ENCODE assay signal across 28 mouse cellular contexts in the genomic region with DNA sequence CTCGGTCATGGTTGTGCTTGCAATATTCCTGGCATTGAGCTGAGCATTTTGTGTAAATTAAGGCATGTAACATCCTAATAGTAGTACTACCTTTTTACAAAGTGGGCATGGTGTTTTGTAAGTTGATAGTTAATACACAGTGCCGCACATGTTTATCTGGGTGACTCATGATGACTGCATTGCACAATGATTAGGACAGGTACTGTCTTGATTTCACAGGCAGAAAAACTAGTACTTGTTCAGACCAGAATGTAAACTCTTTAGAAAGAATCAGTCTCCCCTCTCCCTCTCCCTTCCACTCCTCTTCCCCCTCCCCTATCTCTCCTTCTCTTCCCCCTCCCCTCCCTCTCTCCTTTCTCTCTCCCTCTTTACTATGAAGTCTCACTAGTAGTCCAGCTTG. TPM values are rescaled to one million over a fixed set of nuclear protein-coding genes. Genes with fewer than 3 reads are reported as not detected.
DNase-seq lines count a peak whose midpoint lies in the region; ATAC-seq and TF ChIP-seq lines count a peak whose summit lies in the region.
"Had no signal": no experiment of that assay in that cellular context is flagged by ENCODE, and none has a peak within 500 bp of the region (broad histone marks: within the 10 kb centered on the region; RNA-seq: fewer than 3 reads in every experiment).

No protein-coding gene starts in this region.

- H3ac ChIP-seq in C2C12 (ENCODE audit: control insufficient read depth, insufficient read length, low read depth) = no peak overlapping the region

- ATAC-seq in liver, embryonic 11.5 days (replicated peaks; ENCODE audit: low FRiP score) = no peak
- ATAC-seq in embryonic facial prominence, embryonic 15.5 days (ENCODE audit: insufficient number of reproducible peaks, low FRiP score, low TSS enrichment, low read depth) = peak; percentile 67; the same call in 1 of the 2 replicates
- no peak for ATAC-seq in stomach, embryonic 15.5 days (ENCODE audit: insufficient read depth, low FRiP score, low read depth)
- no peak for ATAC-seq in forebrain, embryonic 14.5 days
- ATAC-seq: forebrain, embryonic 15.5 days had no signal

- no peaks in the 10 kb centered on the region for H3K79me2 ChIP-seq in liver, adult 2 months (ENCODE audit: control insufficient read depth, insufficient read depth, low read length)
- no peaks in the 10 kb centered on the region for H3K79me2 ChIP-seq in C2C12 (ENCODE audit: control insufficient read depth, insufficient read depth)

- H3K4me1 ChIP-seq in liver, adult 2 months (ENCODE audit: control insufficient read depth, insufficient read depth, low read length) = no peaks in the 10 kb centered on the region
- peaks cover 7% of the 10 kb centered on the region; the same call in 1 of the 2 replicates for H3K4me1 ChIP-seq in liver, embryonic 11.5 days (replicated peaks; ENCODE audit: control insufficient read depth, insufficient read depth, low read length)
- 0 out of 2 replicates have a peak, but pooled peaks cover 5% of the 10 kb centered on the region for H3K4me1 ChIP-seq in embryonic facial prominence, embryonic 15.5 days
- 0 out of 2 replicates have a peak, but pooled peaks cover 4% of the 10 kb centered on the region for H3K4me1 ChIP-seq in stomach, embryonic 15.5 days
- no peaks in the 10 kb centered on the region for H3K4me1 ChIP-seq in forebrain, embryonic 14.5 days (ENCODE audit: control insufficient read depth, insufficient read depth, low read length)
- H3K4me1 ChIP-seq: forebrain, embryonic 15.5 days; hindbrain, embryonic 13.5 days; neural tube, embryonic 15.5 days had no signal

- no peak for TF ChIP-seq CTCF in liver, adult 2 months (IDR thresholded peaks at IDR 0.05; ENCODE audit: low read depth, low read length)
- no peak for TF ChIP-seq CTCF in C2C12 (IDR thresholded peaks at IDR 0.05; ENCODE audit: control insufficient read depth, insufficient read depth, insufficient read length)

- peak; percentile 13 for DNase-seq in liver, adult 2 months (ENCODE audit: extremely low read depth, low read depth, low spot score)
- no peak for DNase-seq in liver, embryonic 11.5 days (ENCODE audit: low spot score)
- no peak for DNase-seq in forebrain, embryonic 14.5 days (ENCODE audit: low spot score)
- DNase-seq in ovary, postnatal 36 days (ENCODE audit: low spot score) = no peak
- DNase-seq: adrenal gland, postnatal 36 days; cerebellum, adult 9-10 months; gastrocnemius, postnatal 10 days; heart, adult 2 months; kidney, adult 9 months; kidney, postnatal 14 days; lung, postnatal 10 days; spleen, adult 18-20 months; thymus, adult 18-20 months; thymus, postnatal 36 days had no signal

- no peak overlapping the region for H3K9ac ChIP-seq in liver, adult 2 months (ENCODE audit: low read depth, low read length)
- H3K9ac ChIP-seq in liver, embryonic 11.5 days (ENCODE audit: low read depth, low read length) = no peak overlapping the region
- no peak overlapping the region for H3K9ac ChIP-seq in embryonic facial prominence, embryonic 15.5 days
- no peak overlapping the region for H3K9ac ChIP-seq in stomach, embryonic 15.5 days
- no peak overlapping the region for H3K9ac ChIP-seq in forebrain, embryonic 14.5 days (ENCODE audit: low read length)
- H3K9ac ChIP-seq: forebrain, embryonic 15.5 days; hindbrain, embryonic 13.5 days; limb, embryonic 12.5 days; liver, embryonic 15.5 days; neural tube, embryonic 15.5 days had no signal

- H3K27ac ChIP-seq in liver, adult 2 months (replicated peaks; ENCODE audit: insufficient read depth, low read depth, low read length) = no peak overlapping the region
- H3K27ac ChIP-seq in liver, embryonic 11.5 days (ENCODE audit: low read depth, low read length) = no peak overlapping the region
- H3K27ac ChIP-seq in embryonic facial prominence, embryonic 15.5 days (replicated peaks) = peak overlapping the region; percentile 71
- H3K27ac ChIP-seq in stomach, embryonic 15.5 days = peak overlapping the region; percentile 60
- H3K27ac ChIP-seq in forebrain, embryonic 14.5 days (ENCODE audit: low read depth, low read length) = no peak overlapping the region
- H3K27ac ChIP-seq: forebrain, embryonic 15.5 days; heart, adult 2 months; hindbrain, embryonic 13.5 days; layer of hippocampus, adult 2 months; limb, embryonic 12.5 days; liver, embryonic 15.5 days; midbrain, embryonic 10.5 days; neural tube, embryonic 15.5 days had no signal

- H3K27me3 ChIP-seq in liver, adult 2 months (ENCODE audit: control insufficient read depth, insufficient read depth, low read length) = no peaks in the 10 kb centered on the region
- no peaks in the 10 kb centered on the region for H3K27me3 ChIP-seq in liver, embryonic 11.5 days (replicated peaks; ENCODE audit: control insufficient read depth, insufficient read depth, low read length)
- H3K27me3 ChIP-seq in C2C12 (ENCODE audit: control insufficient read depth, insufficient read depth, insufficient read length) = no peaks in the 10 kb centered on the region
- no peaks in the 10 kb centered on the region for H3K27me3 ChIP-seq in embryonic facial prominence, embryonic 15.5 days
- H3K27me3 ChIP-seq in stomach, embryonic 15.5 days (replicated peaks) = no peaks in the 10 kb centered on the region
- no peaks in the 10 kb centered on the region for H3K27me3 ChIP-seq in forebrain, embryonic 14.5 days (replicated peaks; ENCODE audit: control insufficient read depth, insufficient read depth, low read length)
- H3K27me3 ChIP-seq: forebrain, embryonic 15.5 days; limb, embryonic 12.5 days; liver, embryonic 15.5 days; neural tube, embryonic 15.5 days had no signal

- no peaks in the 10 kb centered on the region for H3K36me3 ChIP-seq in liver, adult 2 months (ENCODE audit: control insufficient read depth, insufficient read depth, low read length)
- no peaks in the 10 kb centered on the region for H3K36me3 ChIP-seq in liver, embryonic 11.5 days (ENCODE audit: control insufficient read depth, insufficient read depth, low read length)
- no peaks in the 10 kb centered on the region for H3K36me3 ChIP-seq in C2C12 (ENCODE audit: control insufficient read depth, insufficient read depth)
- H3K36me3 ChIP-seq in embryonic facial prominence, embryonic 15.5 days = no peaks in the 10 kb centered on the region
- H3K36me3 ChIP-seq in stomach, embryonic 15.5 days = no peaks in the 10 kb centered on the region
- no peaks in the 10 kb centered on the region for H3K36me3 ChIP-seq in forebrain, embryonic 14.5 days (ENCODE audit: control insufficient read depth, insufficient read depth, low read length)
- H3K36me3 ChIP-seq: forebrain, embryonic 15.5 days; hindbrain, embryonic 13.5 days; limb, embryonic 12.5 days; liver, embryonic 15.5 days; midbrain, embryonic 10.5 days; neural tube, embryonic 15.5 days had no signal

- no peak overlapping the region for H3K4me3 ChIP-seq in liver, adult 2 months (ENCODE audit: insufficient read depth, low read depth, low read length)
- no peak overlapping the region for H3K4me3 ChIP-seq in liver, embryonic 11.5 days (ENCODE audit: low read depth, low read length)
- no peak overlapping the region for H3K4me3 ChIP-seq in C2C12 (ENCODE audit: insufficient read depth, poor library complexity, severe bottlenecking)
- H3K4me3 ChIP-seq in embryonic facial prominence, embryonic 15.5 days (replicated peaks) = no peak overlapping the region
- H3K4me3 ChIP-seq in stomach, embryonic 15.5 days (replicated peaks) = no peak overlapping the region
- no peak overlapping the region for H3K4me3 ChIP-seq in forebrain, embryonic 14.5 days (ENCODE audit: low read depth, low read length)
- H3K4me3 ChIP-seq: erythroblast, embryonic 14.5 days; forebrain, embryonic 15.5 days; heart, adult 2 months; hindbrain, embryonic 13.5 days; layer of hippocampus, adult 2 months; limb, embryonic 12.5 days; liver, embryonic 15.5 days; midbrain, embryonic 10.5 days; neural tube, embryonic 15.5 days had no signal

- TF ChIP-seq POLR2A in liver, adult 2 months (IDR thresholded peaks at IDR 0.05; ENCODE audit: extremely low read depth, insufficient read depth, low read length) = no peak

- no peaks in the 10 kb centered on the region for H3K79me3 ChIP-seq in C2C12 (ENCODE audit: low read depth)

- H3K9me3 ChIP-seq in liver, embryonic 11.5 days (ENCODE audit: control insufficient read depth, low read length) = no peaks in the 10 kb centered on the region
- H3K9me3 ChIP-seq in embryonic facial prominence, embryonic 15.5 days (replicated peaks) = 0 out of 2 replicates have a peak, but pooled peaks cover 8% of the 10 kb centered on the region
- H3K9me3 ChIP-seq in stomach, embryonic 15.5 days = no peaks in the 10 kb centered on the region
- no peaks in the 10 kb centered on the region for H3K9me3 ChIP-seq in forebrain, embryonic 14.5 days (replicated peaks; ENCODE audit: control insufficient read depth, low read length)
- H3K9me3 ChIP-seq: forebrain, embryonic 15.5 days; liver, embryonic 15.5 days; midbrain, embryonic 10.5 days; neural tube, embryonic 15.5 days had no signal

- no peak overlapping the region for H3K4me2 ChIP-seq in liver, embryonic 11.5 days
- H3K4me2 ChIP-seq in embryonic facial prominence, embryonic 15.5 days (replicated peaks) = no peak overlapping the region
- H3K4me2 ChIP-seq in stomach, embryonic 15.5 days = no peak overlapping the region
- H3K4me2 ChIP-seq in forebrain, embryonic 14.5 days (ENCODE audit: low read length) = no peak overlapping the region
- H3K4me2 ChIP-seq: forebrain, embryonic 15.5 days; hindbrain, embryonic 13.5 days; limb, embryonic 12.5 days; liver, embryonic 15.5 days; neural tube, embryonic 15.5 days had no signal

- WGBS in liver, adult 2 months = 60% methylated on average over 2 of the region's 2 CpGs
- 78% methylated on average over 2 of the region's 2 CpGs for WGBS in liver, embryonic 11.5 days
- 57% methylated on average over 2 of the region's 2 CpGs for WGBS in embryonic facial prominence, embryonic 15.5 days
- WGBS in stomach, embryonic 15.5 days = 80% methylated on average over 2 of the region's 2 CpGs
- 97% methylated on average over 2 of the region's 2 CpGs for WGBS in forebrain, embryonic 14.5 days

RNA-seq across cellular contexts. Expression of gene Tigd4, which starts 9.4 kb away (rescaled TPM):
- not detected in 2 replicates for total RNA-seq in liver, adult 2 months (2014; rRNA removed)
- not detected in 2 replicates for polyA plus RNA-seq in liver, adult 2 months (2012; rRNA removed)
- polyA plus RNA-seq in liver, embryonic 11.5 days (2014; fragmentation: Nextera tagmentation; extraction: Ambion mirVana) = not detected in 2 replicates
- polyA plus RNA-seq in C2C12 (2012; fragmentation: generic; extraction: Trizol) = not detected
- 1.4 and 1.5 TPM in 2 replicates for polyA plus RNA-seq in embryonic facial prominence, embryonic 15.5 days (2015; fragmentation: Nextera tagmentation; extraction: Ambion mirVana)
- polyA plus RNA-seq in stomach, embryonic 15.5 days (2015; fragmentation: Nextera tagmentation; extraction: Ambion mirVana) = 0.06 and 0.21 TPM in 2 replicates
- not detected in 2 replicates for polyA plus RNA-seq in forebrain, embryonic 14.5 days (2014; fragmentation: Nextera tagmentation; extraction: Ambion mirVana)
- total RNA-seq: adrenal gland, adult 18-20 months; adrenal gland, postnatal 36 days; common myeloid progenitor, adult 5-6 weeks; layer of hippocampus, postnatal 25 days had no signal
- polyA plus RNA-seq: erythroblast, embryonic 14.5 days; heart, adult 2 months; hindbrain, embryonic 13.5 days; midbrain, embryonic 10.5 days had no signal

RNA-seq across cellular contexts. Expression of gene Arfip1, which starts 20.3 kb away (rescaled TPM):
- 17.9 and 21.4 TPM in 2 replicates for total RNA-seq in liver, adult 2 months (2014; rRNA removed)
- polyA plus RNA-seq in liver, adult 2 months (2012; rRNA removed) = 4.6 and 4.7 TPM in 2 replicates
- polyA plus RNA-seq in liver, embryonic 11.5 days (2014; fragmentation: Nextera tagmentation; extraction: Ambion mirVana) = 30.9 and 33.7 TPM in 2 replicates
- 16.6 TPM for polyA plus RNA-seq in C2C12 (2012; fragmentation: generic; extraction: Trizol)
- 50.6 and 50.7 TPM in 2 replicates for polyA plus RNA-seq in embryonic facial prominence, embryonic 15.5 days (2015; fragmentation: Nextera tagmentation; extraction: Ambion mirVana)
- 55.9 and 59.2 TPM in 2 replicates for polyA plus RNA-seq in stomach, embryonic 15.5 days (2015; fragmentation: Nextera tagmentation; extraction: Ambion mirVana)
- 24.2 and 26.9 TPM in 2 replicates for polyA plus RNA-seq in forebrain, embryonic 14.5 days (2014; fragmentation: Nextera tagmentation; extraction: Ambion mirVana)

Comparison
In these comparisons a context has a peak if more than half of its experiments do, and no peak if none do; other contexts are left out.
1. H3K27ac ChIP-seq: peak in embryonic facial prominence, embryonic 15.5 days (single experiment) and stomach, embryonic 15.5 days (single experiment); none in liver, adult 2 months (single experiment), liver, embryonic 11.5 days (single experiment) and forebrain, embryonic 14.5 days (single experiment).